In the genomic region with DNA sequence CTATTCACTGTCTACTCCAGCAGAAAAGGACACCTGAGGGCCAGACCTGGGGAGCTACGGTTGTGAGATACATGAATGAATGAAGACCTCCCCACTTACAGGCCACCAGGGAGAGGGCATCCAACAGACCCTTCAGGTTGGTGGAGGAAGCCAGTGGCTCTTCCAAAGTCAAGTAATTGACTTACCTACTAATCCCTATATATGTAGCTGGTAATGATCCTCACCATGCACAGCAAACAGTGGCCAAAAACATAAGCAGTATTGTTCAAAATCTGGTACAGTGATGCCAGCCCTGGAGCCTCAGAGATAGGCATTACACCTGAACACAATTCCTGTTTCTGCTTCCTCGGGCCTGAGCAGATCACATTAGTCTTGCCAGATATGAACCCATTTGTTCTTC, we compare ENCODE assay signal across 24 mouse cellular contexts. TPM values are rescaled to one million over a fixed set of nuclear protein-coding genes. Genes with fewer than 3 reads are reported as not detected.
A peak's percentile ranks its signal among the peaks of the same experiment; 100 is the strongest.
DNase-seq lines count a peak whose midpoint lies in the region; ATAC-seq and TF ChIP-seq lines count a peak whose summit lies in the region.
"Had no signal": no experiment of that assay in that cellular context is flagged by ENCODE, and none has a peak within 500 bp of the region (broad histone marks: within the 10 kb centered on the region; RNA-seq: fewer than 3 reads in every experiment).

No protein-coding gene starts in this region.

- TF ChIP-seq POLR2A in spleen, adult 2 months (IDR thresholded peaks at IDR 0.05; ENCODE audit: low read depth, low read length) = no peak
- no peak for TF ChIP-seq POLR2A in CH12.LX (IDR thresholded peaks at IDR 0.05; ENCODE audit: low read depth, low read length)

- peak; percentile 74 for DNase-seq in heart, adult 11 months
- DNase-seq in heart, adult 9 months (ENCODE audit: low spot score in 2 of 2) = no peak
- DNase-seq in spleen, adult 2 months (ENCODE audit: low read depth in 1 of 2, low spot score in 2 of 2) = no peak
- no peak for DNase-seq in spleen, postnatal 14 days (ENCODE audit: low spot score in 2 of 2)
- DNase-seq in testis, postnatal 10 days (ENCODE audit: low spot score) = peak; percentile 10
- no peak for DNase-seq in testis, postnatal 14 days (ENCODE audit: low spot score)
- DNase-seq in CH12.LX (ENCODE audit: extremely low read depth) = no peak
- DNase-seq in hindbrain, postnatal 0 days (ENCODE audit: low spot score) = no peak
- DNase-seq: adrenal gland, adult 2 months; adrenal gland, adult 8-10 months; adrenal gland, postnatal 10 days; adrenal gland, postnatal 14 days; adrenal gland, postnatal 25 days; adrenal gland, postnatal 36 days; B cell, adult 2 months; cerebellum, adult 11 months; cerebellum, adult 11-12 months; cerebellum, adult 18-20 months had no signal

- TF ChIP-seq EP300 in CH12.LX (IDR thresholded peaks at IDR 0.05; ENCODE audit: low read length) = no peak

- H3K27ac ChIP-seq in spleen, adult 2 months (ENCODE audit: insufficient read depth, low read length) = peak overlapping the region; percentile 55
- H3K27ac ChIP-seq in CH12.LX (ENCODE audit: insufficient read depth, low read depth) = peak overlapping the region; percentile 75
- no peak overlapping the region for H3K27ac ChIP-seq in hindbrain, postnatal 0 days

- no peaks in the 10 kb centered on the region for H3K36me3 ChIP-seq in spleen, adult 2 months (ENCODE audit: control insufficient read depth, insufficient read depth, low read length)
- H3K36me3 ChIP-seq in CH12.LX (replicated peaks in 1 of 2; ENCODE audit: control insufficient read depth in 1 of 2, insufficient read depth in 1 of 2, low read length in 1 of 2) = peaks cover 0 to 3% of the 10 kb centered on the region in 2 experiments
- no peaks in the 10 kb centered on the region for H3K36me3 ChIP-seq in hindbrain, postnatal 0 days (ENCODE audit: insufficient read depth, low read length)
- H3K36me3 ChIP-seq: G1E had no signal

- H3K27me3 ChIP-seq in spleen, adult 2 months (ENCODE audit: control insufficient read depth, insufficient read depth, low read length) = no peaks in the 10 kb centered on the region
- no peaks in the 10 kb centered on the region for H3K27me3 ChIP-seq in CH12.LX (replicated peaks)
- no peaks in the 10 kb centered on the region for H3K27me3 ChIP-seq in hindbrain, postnatal 0 days (ENCODE audit: insufficient read depth, low read length)

- no peak for TF ChIP-seq RAD21 in CH12.LX (IDR thresholded peaks at IDR 0.05; ENCODE audit: low read depth, low read length)

- no peak for TF ChIP-seq CTCF in spleen, adult 2 months (IDR thresholded peaks at IDR 0.05; ENCODE audit: extremely low read depth, insufficient read depth, insufficient read length, insufficient replicate concordance)
- no peak for TF ChIP-seq CTCF in CH12.LX (conservative IDR thresholded peaks at IDR 0.05 in 1 of 2, IDR thresholded peaks at IDR 0.05 in 1 of 2; ENCODE audit: low read depth in 2 of 2, low read length in 2 of 2)
- TF ChIP-seq CTCF in hindbrain, postnatal 0 days (IDR thresholded peaks at IDR 0.05; ENCODE audit: low read depth) = no peak

- ATAC-seq in hindbrain, postnatal 0 days = no peak
- ATAC-seq: activated CD4-positive, CD25-positive, alpha-beta regulatory T cell, adult 4 months; CD4-positive, CD25-positive, alpha-beta regulatory T cell, adult 4 months; Patski had no signal

- 88% methylated on average over 2 of the region's 2 CpGs for WGBS in spleen, adult 2 months
- 85% methylated on average over 2 of the region's 2 CpGs for WGBS in hindbrain, postnatal 0 days

- peak overlapping the region; percentile 13; the same call in 1 of the 2 replicates for H3K9ac ChIP-seq in CH12.LX (ENCODE audit: insufficient read depth, low read depth)
- H3K9ac ChIP-seq in hindbrain, postnatal 0 days (replicated peaks; ENCODE audit: low read length) = no peak overlapping the region

- dilution Hi-C loops in CH12.LX (cut with MboI; ENCODE audit: extremely low pct_ligation_motif_present, extremely low pct_unique_long_range_greater_than_20kb, low sequenced_read_pairs) = no loop called here

- H3K4me2 ChIP-seq in CH12.LX (ENCODE audit: insufficient read depth, low read depth, poor library complexity, severe bottlenecking) = peak overlapping the region; percentile 33; the same call in 1 of the 2 replicates
- H3K4me2 ChIP-seq in hindbrain, postnatal 0 days (ENCODE audit: low read depth, low read length) = no peak overlapping the region

- in situ Hi-C loops in CH12.LX (cut with MboI; ENCODE audit: low pct_ligation_motif_present, low pct_unique_long_range_greater_than_20kb, low sequenced_read_pairs) = no loop called here

- H3K4me3 ChIP-seq in spleen, adult 2 months (ENCODE audit: extremely low read depth, insufficient read depth, insufficient read length) = no peak overlapping the region
- no peak overlapping the region for H3K4me3 ChIP-seq in CH12.LX (replicated peaks in 1 of 3; ENCODE audit: low read depth in 2 of 3, low read length in 2 of 3, poor library complexity in 1 of 3)
- H3K4me3 ChIP-seq in hindbrain, postnatal 0 days (ENCODE audit: low read length) = no peak overlapping the region

- peaks cover 40% of the 10 kb centered on the region for H3K4me1 ChIP-seq in spleen, adult 2 months (ENCODE audit: control insufficient read depth, insufficient read depth, insufficient read length)
- peaks cover 62 to 89% of the 10 kb centered on the region in 2 experiments for H3K4me1 ChIP-seq in CH12.LX (ENCODE audit: control insufficient read depth in 1 of 2, insufficient read depth in 2 of 2)
- H3K4me1 ChIP-seq in hindbrain, postnatal 0 days (ENCODE audit: insufficient read depth, low read length) = no peaks in the 10 kb centered on the region

- no peaks in the 10 kb centered on the region for H3K9me3 ChIP-seq in CH12.LX (replicated peaks; ENCODE audit: low read length)
- H3K9me3 ChIP-seq in hindbrain, postnatal 0 days (ENCODE audit: low read length) = no peaks in the 10 kb centered on the region

- H3K79me2 ChIP-seq in CH12.LX (replicated peaks; ENCODE audit: control insufficient read depth, extremely low read depth, insufficient read depth, poor library complexity, severe bottlenecking) = peaks cover 22% of the 10 kb centered on the region; the same call in 1 of the 2 replicates

TF ChIP-seq in CH12.LX, 34 proteins besides CTCF, POLR2A, EP300 and RAD21:
- TF ChIP-seq USF1 (IDR thresholded peaks at IDR 0.05; ENCODE audit: low read depth, low read length) = no peak
- no peak for TF ChIP-seq ZMIZ1 (IDR thresholded peaks at IDR 0.05; ENCODE audit: low read depth, low read length)
- TF ChIP-seq TBP (conservative IDR thresholded peaks at IDR 0.05; ENCODE audit: low read depth, low read length) = no peak

RNA-seq across cellular contexts. Expression of a gene that starts 37.4 kb away (rescaled TPM):
- 4.5 and 7.0 TPM in 2 replicates for polyA plus RNA-seq in spleen, adult 2 months (2012; rRNA removed)
- total RNA-seq in CH12.LX (2012; rRNA removed) = 7.2 and 8.5 TPM in 2 replicates
- total RNA-seq in CH12.LX (2014; rRNA removed) = 0.45 and 0.60 TPM in 2 replicates
- 2.2 and 2.5 TPM in 2 replicates for polyA plus RNA-seq in CH12.LX (2012; ENCODE audit: insufficient read length, low read depth)
- 57.5 and 58.2 TPM in 2 replicates for total RNA-seq in hindbrain, postnatal 0 days (2014; rRNA removed)
- polyA plus RNA-seq in hindbrain, postnatal 0 days (2015; fragmentation: Nextera tagmentation; extraction: Ambion mirVana) = 8.0 and 8.9 TPM in 2 replicates
- total RNA-seq: MEL had no signal
- polyA plus RNA-seq: C2C12, G1E, Patski had no signal

Comparison
In these comparisons a context has a peak if more than half of its experiments do, and no peak if none do; other contexts are left out.
1. DNase-seq: peak in heart, adult 11 months (single experiment) and testis, postnatal 10 days (single experiment); none in heart, adult 9 months (0 of 2), spleen, adult 2 months (0 of 2), spleen, postnatal 14 days (0 of 2), testis, postnatal 14 days (single experiment), CH12.LX (single experiment) and hindbrain, postnatal 0 days (single experiment).